Mouse (Mus musculus) heart, postnatal 4 days (tissue): ENCODE results near the gene Hist2h2aa1. TPM values are rescaled to one million over a fixed set of nuclear protein-coding genes. Genes with fewer than 3 reads are reported as not detected.
"Not testable (repeated sequence)": the region's sequence is repeated elsewhere in the genome, so short reads cannot be mapped to it uniquely, and the experiment has no call there.

Source experiments
- DNase-seq: peaks from one replicate; pipeline ENCODE4 v3.0.0; 2021
- total RNA-seq, 2 experiments: library from RNA; stranded (reverse); gene quantifications; 2 replicates each; pipeline ENCODE4 v1.2.3; 2021

Hist2h2aa1 gene
- 10 to 100 TPM; 26.8 to 30.1 TPM for total RNA-seq

- DNase-seq = peak; percentile 84
These were observed at the start of gene Hist2h2aa1 for GRCm38 (mm10) chr3:96245003-96245886. Hist2h2aa1 (plus strand) TSS chr3:96245497.

- no peak for DNase-seq
These were observed 49.5 kb upstream of the Hist2h2aa1 start for GRCm38 (mm10) chr3:96195616-96196313.

GRCm38 (mm10) chr3:96196437-96197128, 48.7 kb upstream of the Hist2h2aa1 start:
- no peak for DNase-seq

GRCm38 (mm10) chr3:96197129-96197749, 48.1 kb upstream of the Hist2h2aa1 start:
- peak; percentile 86 for DNase-seq

DNA sequence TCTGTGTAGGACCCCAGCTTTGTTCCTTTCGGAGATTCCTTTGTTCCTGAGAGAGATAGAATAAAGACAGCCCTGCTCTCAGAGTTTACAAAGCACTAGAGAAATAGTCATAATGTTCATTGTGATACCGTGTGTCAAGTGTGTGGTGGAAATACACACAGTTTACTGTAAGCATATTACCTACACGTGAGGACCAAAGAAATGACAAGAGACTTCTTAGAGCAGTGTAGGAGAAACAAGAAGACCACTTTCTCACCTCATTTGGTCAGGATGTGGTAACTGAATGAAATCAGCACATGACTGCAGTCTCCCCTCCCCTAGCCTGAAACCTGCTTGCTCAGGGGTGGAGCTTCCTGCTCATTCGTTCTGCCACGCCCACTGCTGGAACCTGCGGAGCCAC, 47.1 kb upstream of the Hist2h2aa1 start:
- DNase-seq = no peak

- DNase-seq = not testable (repeated sequence)
These were observed 46.6 kb upstream of the Hist2h2aa1 start for GRCm38 (mm10) chr3:96198601-96199251.

DNA sequence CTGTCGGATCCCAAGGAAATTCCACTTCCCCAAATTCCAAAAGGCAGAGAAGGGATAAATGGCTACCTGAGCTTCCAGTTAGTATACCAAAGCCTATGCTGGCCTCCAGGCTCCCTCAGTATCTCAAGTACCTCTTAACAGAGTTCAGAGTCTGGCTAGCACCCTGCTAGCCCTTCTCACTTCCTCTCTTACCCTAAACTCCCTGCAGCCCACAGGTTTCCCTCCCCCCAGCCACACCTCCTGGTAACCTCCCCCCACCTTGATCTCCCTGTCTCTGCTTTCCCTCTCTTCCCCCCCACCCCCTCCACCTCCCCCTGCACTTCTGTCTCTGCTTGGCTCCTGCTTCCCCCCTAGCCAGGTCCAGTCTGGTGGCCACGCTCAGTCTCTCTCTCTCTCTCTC, 45.6 kb upstream of the Hist2h2aa1 start:
- DNase-seq = no peak

GRCm38 (mm10) chr3:96207819-96208218, 37.5 kb upstream of the Hist2h2aa1 start:
- no peak for DNase-seq

GRCm38 (mm10) chr3:96209242-96209641, 36.1 kb upstream of the Hist2h2aa1 start:
- peak; percentile 43 for DNase-seq

- DNase-seq = peak; percentile 25
These were observed 26.1 kb upstream of the Hist2h2aa1 start for GRCm38 (mm10) chr3:96219191-96219641.

DNA sequence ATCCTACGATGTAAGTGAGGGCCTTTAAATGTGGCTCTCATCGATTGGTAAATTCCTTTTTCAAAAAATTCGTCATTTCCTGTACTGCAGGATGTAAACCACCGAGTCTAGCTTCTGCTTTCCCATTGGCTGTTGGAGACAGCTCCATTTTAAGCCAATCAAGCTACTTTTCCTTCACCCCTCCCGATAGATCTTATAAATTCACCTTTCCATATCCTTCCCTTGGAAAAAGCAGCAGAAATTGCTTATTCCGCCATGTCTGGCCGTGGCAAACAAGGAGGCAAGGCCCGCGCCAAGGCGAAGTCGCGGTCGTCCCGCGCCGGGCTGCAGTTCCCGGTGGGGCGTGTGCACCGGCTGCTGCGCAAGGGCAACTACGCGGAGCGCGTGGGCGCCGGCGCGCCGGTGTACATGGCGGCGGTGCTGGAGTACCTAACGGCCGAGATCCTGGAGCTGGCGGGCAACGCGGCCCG, 25.6 kb upstream of the Hist2h2aa1 start, which contains the start of the genes Bola1 and Hist2h2ab:
Bola1 (minus strand) TSS at position 49 of the 470 bp plus-strand sequence.
Hist2h2ab (plus strand) TSS at position 205 of the 470 bp plus-strand sequence.
- DNase-seq = peak; percentile 68

- DNase-seq = not testable (repeated sequence)
These were observed 25.0 kb upstream of the Hist2h2aa1 start for GRCm38 (mm10) chr3:96220131-96220764.

- DNase-seq = peak; percentile 80
These were observed 24.3 kb upstream of the Hist2h2aa1 start, which contains the start of the genes Hist2h2ac and Hist2h2be for GRCm38 (mm10) chr3:96220765-96221639. Hist2h2ac (minus strand) TSS chr3:96220880. Hist2h2be (plus strand) TSS chr3:96221119.

DNA sequence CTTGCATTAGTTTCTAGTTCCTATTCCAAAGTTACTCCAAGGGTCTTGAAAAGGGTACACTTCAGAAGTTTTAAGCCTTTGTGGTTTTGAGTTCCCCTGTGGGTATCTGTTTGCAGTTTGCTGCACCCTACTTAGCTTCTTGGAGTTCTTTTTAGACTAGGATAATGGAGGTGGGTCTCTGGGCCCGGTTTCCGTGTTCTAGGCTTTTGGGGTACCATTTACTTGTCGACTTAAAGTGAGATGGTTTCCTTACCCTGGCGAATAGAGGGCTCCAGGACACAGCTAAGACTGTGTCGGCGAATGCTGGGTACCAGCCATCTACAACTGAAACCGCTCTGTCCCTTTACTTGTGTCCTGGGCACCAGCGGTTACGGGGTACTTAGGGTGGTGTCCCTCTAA, 23.7 kb upstream of the Hist2h2aa1 start:
- no peak for DNase-seq

DNA sequence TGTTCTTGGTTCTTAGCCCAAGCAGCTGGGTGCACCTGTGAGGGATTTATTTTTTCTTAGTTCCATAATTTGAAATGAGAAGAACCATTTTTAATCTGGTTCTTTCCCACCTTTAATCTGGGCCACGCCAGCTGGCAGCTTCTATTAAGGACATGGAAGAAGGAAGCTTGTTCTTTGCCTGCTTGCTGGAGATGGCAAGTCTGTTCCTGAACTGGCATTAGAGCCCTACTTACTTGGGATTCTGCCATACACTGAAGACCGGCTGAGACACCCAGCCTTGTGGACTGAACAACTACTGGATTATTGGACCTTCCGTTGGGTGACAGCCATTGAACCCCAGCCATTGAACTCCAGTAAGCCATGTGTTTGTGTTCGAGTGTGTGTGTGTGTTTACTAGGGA, 22.5 kb upstream of the Hist2h2aa1 start:
- DNase-seq = no peak

DNA sequence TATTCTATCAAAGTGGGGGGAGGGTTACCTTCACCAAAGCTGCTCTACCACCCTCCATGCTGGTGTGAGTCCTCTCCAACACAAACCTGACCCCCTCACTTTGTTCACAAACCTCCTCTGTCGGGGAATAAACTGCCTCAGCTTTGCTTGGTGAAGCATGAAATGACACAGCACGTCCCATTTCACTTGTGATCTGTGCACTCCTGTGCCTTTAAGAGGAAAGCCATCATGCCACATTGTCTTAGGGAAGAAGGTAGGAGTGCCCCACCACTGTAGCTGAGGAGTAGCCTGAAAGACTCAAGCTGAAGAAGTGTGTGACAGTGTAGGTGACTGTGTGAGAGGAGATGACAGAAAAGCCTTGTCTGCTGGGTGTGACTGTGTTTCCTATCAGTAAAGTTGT, 19.9 kb upstream of the Hist2h2aa1 start:
- DNase-seq = no peak

DNA sequence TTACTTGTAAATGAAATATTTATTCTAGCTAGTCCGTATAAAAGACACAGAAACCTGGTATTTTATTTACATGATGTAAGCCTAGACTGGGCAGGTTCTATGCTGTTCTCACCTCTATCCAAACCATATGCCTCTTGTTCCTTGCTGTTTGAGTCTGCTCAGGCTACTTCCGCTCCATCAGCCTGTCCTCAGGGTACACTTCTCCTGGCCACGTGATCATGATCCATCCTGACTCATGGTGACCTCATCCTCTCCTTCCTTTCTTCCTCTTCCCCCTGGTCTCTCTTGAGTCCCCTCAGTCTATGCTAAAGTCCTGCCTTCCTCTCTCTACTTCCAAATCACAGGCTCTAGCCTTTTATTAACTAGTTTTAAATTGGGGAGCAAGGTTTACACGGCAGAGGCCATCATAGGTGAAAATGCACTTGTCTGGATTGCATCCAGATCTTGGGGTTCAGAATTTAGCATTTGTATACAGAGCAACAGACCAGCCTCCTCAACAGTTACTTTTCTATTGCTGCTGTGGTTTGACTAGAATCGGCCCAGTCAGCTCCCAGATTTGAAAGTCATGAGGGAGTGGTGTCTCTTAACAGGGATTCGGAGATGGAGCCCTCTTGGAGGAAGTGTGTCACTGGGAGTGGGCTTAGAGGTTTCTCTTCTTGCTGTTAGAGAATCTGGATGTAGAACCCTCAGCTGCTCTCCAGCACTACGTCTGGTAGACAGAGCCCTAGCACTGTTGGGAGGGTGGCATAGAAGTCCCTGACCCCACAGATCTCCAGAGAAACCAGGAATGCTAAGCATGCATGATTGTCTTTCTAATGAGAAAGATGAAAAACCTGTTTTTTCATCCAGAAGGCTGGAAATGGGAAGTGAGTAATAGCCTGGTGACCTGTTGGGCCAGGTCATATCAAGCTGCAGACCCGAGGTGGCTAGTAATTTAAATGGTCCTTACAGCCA, 18.3 kb upstream of the Hist2h2aa1 start:
- no peak for DNase-seq

DNA sequence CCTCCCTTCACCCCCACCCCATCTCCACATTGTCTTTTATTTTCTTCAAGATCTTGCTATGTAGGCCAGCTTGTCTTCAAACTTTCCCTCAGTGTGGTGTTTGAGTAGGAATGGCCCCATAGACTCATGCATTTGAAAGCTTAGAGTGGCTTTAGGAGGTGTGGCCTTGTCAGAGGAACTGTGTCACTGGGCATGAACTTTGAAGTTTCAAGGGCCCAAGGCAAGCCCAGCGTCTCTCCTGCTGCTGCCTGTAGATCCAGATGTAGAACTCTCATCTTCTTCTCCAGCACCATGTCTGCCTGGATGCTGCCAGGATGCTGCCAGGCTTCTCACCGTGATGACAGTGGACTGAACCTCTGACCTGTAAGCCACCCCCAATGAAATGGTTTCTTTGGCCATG, 16.5 kb upstream of the Hist2h2aa1 start:
- DNase-seq = no peak

- no peak for DNase-seq
These were observed 14.9 kb upstream of the Hist2h2aa1 start for GRCm38 (mm10) chr3:96230404-96230803.
